Mouse (Mus musculus): Measurements from ENCODE around the gene Tceal8. TPM values are rescaled to one million over a fixed set of nuclear protein-coding genes. Genes with fewer than 3 reads are reported as not detected.
"Not testable (repeated sequence)": the region's sequence is repeated elsewhere in the genome, so short reads cannot be mapped to it uniquely, and the experiment has no call there.

Gene Tceal8
- total RNA-seq, 2 experiments from 2014 or later, result 35.2 to 41.5 TPM

DNA sequence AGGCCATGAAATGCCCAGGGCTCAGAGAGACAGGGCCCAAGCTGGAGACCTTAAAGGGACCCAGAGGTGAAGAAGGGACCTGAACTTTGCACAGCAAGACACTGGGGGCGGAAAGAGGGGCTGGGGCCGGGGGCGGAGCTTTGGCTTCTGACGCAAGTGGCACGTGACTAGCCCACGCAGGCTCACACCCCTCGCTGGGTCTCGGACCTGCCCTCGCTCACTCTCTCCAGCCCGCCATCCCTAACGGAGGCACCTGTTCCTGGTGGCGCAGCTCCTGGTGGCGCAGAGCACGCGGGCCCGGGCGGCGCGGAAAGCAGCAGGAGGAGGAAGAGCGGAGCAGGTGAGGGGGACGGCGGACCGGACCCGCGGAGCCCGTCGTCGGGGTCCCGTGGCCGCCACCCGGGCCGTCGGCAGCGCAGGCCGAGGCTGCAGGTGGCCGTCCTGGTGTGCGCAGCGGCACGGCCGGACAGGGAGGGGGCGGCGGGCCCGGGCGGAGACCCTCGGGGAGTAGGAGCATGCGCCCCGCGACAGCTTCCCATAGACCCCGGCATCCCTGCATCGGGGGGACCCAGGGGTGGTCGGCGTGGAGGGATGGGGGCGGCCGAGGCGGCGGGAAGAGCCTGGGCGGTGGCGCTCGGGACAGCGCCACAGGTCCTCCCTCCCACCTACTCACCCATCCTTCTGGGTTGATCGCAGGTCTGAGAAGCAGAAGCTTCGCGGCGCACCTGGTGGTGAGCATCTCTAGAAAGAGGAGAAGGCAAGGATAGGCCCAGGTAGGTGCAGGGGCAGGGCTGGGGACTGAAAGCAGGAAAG is 33.1 kb downstream of the Tceal8 start, which contains the start of gene Bex4:
Gene Bex4 (plus strand): TSS at position 170 of the 813 bp plus-strand sequence.
- DNase-seq (ENCODE audit: low spot score in 2 of 2), result not testable (repeated sequence)

DNA sequence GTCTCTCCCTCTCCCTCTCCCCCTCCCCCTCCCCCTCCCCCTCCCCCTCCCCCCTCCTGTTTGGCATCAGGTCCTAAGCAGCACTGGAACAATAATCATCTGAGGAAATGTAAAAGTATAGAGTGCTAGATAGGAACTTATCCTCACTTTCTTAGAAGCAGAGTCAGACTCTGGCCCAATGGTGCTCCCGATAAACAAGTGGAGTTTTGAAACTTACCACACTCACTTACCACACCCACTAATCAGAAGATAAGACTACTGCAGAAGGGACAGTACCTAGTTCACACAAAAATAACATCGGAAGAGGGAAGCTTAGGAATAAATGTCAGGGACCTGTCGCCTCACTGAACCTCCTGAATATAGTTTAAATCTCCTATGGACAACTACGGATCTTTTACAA is 36.6 kb downstream of the Tceal8 start:
- DNase-seq (ENCODE audit: low spot score in 2 of 2), result no peak

DNA sequence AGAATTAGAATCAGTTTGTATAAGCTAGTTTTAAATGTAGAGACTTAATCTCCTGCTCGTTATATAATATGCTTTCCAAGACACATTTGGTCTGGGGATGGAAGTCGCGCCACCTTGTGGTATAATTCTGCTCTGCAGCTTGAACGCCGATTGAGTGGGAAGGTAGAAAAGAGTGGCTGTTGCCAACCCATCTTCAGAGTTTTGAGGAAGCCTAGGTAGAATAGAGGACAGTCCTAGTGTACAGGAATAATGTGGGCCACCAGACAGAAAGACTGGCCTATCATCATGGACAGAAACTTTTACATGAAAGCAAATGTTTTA is 44.4 kb downstream of the Tceal8 start:
- peak; percentile 17 to 51 for DNase-seq (ENCODE audit: low spot score in 2 of 2)

DNA sequence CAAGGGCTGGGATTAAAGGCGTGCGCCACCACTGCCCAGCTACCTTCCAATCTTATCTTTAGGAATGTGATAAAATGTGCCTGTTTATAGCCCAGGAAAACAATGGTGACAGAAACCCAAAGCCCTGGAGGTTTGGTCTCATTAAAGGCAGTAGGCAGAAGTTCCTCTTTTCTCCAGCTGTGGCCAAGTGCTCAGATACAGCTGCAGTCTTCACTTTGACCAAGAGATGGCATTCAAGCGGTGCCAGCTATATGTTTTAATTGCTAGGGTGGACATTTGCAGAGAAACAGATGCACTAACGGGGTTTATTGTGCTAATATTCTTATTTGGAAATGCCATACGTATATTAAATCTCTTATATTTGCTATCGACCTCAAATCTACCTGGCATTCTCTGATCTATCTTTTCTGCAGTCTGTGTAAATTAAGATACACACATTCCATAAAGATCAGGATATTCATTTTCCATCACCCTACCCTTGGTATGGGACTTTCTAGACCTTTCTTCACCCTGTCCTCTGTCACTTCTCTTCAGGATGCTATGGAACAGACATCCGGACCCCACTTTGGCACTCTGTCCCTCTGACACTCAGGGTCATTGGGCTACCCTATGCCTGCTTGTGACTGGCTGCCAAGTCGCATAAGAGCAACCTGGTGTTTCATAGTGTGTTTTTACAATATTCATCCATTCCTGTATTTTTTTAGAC is 45.0 kb downstream of the Tceal8 start:
- DNase-seq (ENCODE audit: low spot score in 2 of 2), result no peak

Small RNAs within 50 kb of the gene (microRNA-seq; reads per million reads assigned to microRNA genes)
- gene Mir6383 (ENCODE audit: borderline number of aligned reads in 2 of 2), result 0 reads per million in 2 experiments

Other genes with a start within 250 kb of the Tceal8 start
- gene Arxes2, start 178.5 kb downstream of the Tceal8 start, total RNA-seq (2021), result 10 to 100 TPM; 34.2 to 96.8 TPM
- 10 to 100 TPM in 1 of 2 experiments, 1 to 10 TPM in 1; 5.4 to 27.3 TPM for gene Arxes1, start 139.0 kb downstream of the Tceal8 start, total RNA-seq (2021)
- 10 to 100 TPM; 25.5 to 28.7 TPM for gene Bex2, start 104.1 kb downstream of the Tceal8 start, total RNA-seq (2021)
- not detected for gene Nxf3, start 87.1 kb downstream of the Tceal8 start, total RNA-seq (2021)
- 1 to 10 TPM; 5.7 to 6.0 TPM for gene Bex4, start 33.3 kb downstream of the Tceal8 start, total RNA-seq (2021)
- gene Tceal5, start 31.5 kb upstream of the Tceal8 start, total RNA-seq (2021), result 1 to 10 TPM in 1 of 2 experiments, not detected in 1; 2.3 TPM
- not detected for gene Tceal7, start 42.4 kb upstream of the Tceal8 start, total RNA-seq (2021)
- 10 to 100 TPM; 11.8 to 14.1 TPM for gene Bex1, start 43.2 kb upstream of the Tceal8 start, total RNA-seq (2021)
- 100 to 1,000 TPM; 233 to 300 TPM for gene Tceal9, start 72.7 kb upstream of the Tceal8 start, total RNA-seq (2021)
- 100 to 1,000 TPM in 1 of 2 experiments, 10 to 100 TPM in 1; 89.5 to 140 TPM for gene Bex3, start 97.9 kb upstream of the Tceal8 start, total RNA-seq (2021)

All from adrenal gland, adult 18-20 months (tissue).